Mouse (Mus musculus) thymus, postnatal 14 days (tissue): Measurements from ENCODE around the gene Gprc6a.

Experiments used
- DNase-seq: peaks from one replicate; pipeline ENCODE4 v3.0.0; 2021

Gene Gprc6a

DNA sequence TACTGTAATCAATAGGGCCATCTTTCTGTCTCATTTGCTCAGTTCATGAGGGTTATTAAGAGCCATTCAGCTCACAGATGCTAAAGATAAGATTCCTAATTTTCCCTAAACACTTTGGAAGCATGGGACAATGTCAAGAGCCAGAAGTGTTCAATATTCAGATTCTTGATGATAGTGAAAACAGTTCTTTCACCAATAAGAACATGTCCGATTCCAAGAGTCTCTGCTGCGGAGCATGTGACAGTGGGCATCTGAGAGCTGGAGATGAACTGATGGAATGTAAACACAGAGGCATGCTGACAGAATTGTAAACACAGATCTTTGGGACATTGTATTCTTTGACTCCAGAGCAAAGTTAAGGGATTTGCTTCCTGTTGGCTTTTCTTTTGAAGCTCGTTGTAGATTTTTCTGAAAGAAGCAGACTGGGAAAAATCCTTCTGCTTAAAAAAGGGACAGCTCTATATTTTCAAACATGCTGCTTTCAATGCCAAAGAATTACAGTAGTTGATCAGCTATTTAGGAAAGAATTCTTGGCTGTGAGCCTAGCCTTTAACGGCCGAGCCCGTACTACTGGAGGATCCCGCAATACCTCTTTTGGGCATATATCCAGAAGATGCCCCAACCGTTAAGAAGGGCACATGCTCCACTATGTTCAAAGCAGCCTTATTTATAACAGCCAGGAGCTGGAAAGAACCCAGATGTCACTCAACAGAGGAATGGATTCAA is at the start of gene Gprc6a:
TSS of gene Gprc6a (minus strand) at position 51 of the 726 bp plus-strand sequence.
- DNase-seq, result no peak

DNA sequence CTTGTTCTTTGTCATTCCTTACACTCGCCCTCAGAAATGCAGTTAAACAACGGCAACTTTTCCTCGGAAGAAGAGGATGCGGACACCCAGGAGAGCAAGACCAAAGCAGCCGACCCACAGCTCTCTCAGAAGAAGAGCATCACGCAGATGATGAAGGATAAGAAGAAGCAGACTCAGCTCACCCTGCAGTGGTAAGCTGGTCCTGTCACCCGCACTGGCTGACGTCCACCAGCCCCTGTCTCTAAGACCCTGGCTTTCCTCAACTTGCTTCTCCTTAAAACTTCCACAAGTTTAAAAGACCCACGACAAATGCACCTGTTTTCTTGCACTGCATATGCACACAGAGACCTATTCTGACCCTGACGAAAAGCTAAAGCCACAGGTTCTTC is 47.0 kb upstream of the Gprc6a start:
- DNase-seq, result no peak

DNA sequence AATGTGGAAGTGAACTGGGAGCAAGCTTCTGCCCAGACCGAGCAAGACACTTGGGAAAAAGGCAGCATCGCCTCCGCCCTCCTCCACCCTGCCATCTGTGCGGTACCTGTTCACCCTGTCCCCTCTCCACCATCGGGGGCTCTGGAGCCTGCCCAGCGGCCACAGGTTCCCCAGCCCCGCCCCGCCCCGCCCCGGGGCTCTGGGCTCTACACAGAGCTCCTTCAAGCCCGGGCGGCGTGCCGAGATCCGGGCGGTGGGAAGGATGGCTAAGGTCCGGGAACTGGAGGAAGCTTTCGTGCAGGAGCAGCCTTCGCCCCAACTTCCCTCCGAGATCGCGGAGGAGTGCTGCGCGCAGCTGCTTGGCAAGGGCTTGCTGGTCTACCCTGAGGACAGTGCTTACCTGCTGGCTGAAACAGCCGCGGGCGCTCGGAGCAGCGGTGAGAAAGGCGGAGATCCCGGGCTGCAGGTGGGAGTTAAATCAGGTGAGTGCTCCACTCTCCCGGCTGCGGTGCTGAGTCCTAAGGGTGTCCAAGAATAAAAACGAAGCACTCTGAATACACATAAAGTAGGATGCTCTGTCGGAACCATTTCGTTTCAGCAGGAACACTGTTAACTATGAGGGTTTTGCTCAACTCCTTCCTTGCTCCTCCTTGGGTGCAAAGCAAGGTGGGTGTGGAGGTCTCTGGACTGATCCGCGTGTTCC is 46.4 kb upstream of the Gprc6a start, which contains the start of gene Rfx6:
TSS of gene Rfx6 (plus strand) at position 209 of the 703 bp plus-strand sequence.
- DNase-seq, result no peak

DNA sequence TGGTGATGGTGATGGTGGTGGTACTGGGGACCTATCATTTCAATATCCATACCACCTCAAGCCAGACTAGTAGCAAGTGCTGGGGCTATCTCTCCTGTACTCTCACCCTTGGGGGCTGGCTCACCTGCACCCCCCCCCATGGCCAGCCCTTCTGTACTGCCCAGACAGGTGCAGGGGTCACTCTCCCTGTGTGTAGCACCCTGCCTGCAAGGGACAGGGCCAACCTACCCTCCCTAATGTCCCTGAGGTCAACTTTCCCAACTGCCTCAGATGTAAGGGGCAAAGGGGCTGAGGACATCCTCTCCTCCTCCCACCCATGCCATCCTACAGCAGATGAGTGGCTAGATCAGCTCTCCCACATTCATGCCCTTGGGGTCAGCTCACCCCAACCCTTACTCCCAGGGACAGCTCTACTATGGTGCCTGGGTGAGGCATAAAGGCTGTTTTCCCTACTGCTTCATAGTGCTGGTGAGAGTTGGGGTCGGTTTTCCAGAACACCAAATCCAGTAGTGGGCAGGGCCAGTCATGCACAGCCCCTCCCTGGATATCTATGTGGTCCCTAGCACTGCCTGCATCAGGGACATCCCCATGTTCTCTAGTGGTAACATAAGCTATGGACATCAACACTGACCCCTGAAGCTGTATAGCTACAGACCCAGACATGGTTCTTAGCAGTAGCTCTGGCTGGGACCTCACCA is 41.0 kb upstream of the Gprc6a start:
- no peak for DNase-seq

DNA sequence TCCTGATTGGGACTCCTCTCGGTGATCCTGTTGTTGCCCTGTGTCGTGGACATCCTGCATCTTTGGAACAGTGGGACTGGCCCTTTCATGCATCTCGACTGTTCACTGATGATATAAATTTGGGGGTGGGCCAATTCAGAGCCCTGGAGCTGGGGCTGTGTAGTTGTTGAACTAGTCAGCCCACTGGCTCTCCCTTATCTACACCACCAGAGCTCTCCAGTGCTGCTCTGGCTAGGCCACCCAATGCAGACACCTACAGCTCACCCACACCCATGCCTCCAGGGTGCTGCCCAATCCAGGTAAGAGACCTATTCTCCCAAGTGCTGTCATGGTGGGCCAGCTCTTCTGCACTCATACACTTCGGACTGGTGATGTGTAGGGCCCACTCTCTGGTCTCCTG is 40.3 kb upstream of the Gprc6a start:
- no peak for DNase-seq

DNA sequence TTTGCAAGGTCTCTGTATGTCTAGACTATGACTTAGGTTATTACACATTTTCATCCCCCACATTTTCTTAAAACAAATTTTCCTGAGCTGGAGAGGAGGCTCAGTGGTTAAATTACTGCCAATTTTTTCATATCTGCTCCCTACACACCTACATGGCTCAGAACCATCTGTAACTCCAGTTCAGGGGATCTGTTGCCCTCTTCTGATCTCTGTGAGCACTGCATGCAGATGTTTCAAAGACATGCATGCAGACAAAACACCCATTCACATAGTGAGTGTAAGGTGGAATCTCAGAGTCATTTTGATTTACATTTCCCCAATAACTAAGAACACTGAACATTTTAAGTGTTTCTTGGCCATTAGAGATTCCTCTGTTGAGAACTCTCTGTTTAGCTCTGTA is 38.1 kb upstream of the Gprc6a start:
- DNase-seq, result no peak

DNA sequence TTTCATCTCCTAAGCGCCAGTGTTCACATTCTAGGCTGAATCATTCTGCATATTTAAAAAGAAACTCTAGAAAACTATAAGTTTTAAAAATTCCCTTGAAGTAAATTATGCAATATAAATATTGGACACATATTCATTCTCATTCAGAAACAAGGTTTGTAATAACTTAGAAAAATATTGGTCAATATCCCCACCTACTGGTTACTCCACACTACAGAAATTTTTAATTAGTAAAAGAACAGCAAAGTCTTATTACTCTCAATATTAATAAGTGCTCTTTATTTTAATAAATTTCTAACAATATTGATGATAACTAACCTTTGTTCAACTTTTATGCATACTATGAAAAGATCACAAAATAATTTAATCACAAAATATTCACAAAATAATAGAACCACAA is 26.1 kb upstream of the Gprc6a start:
- DNase-seq, result no peak

DNA sequence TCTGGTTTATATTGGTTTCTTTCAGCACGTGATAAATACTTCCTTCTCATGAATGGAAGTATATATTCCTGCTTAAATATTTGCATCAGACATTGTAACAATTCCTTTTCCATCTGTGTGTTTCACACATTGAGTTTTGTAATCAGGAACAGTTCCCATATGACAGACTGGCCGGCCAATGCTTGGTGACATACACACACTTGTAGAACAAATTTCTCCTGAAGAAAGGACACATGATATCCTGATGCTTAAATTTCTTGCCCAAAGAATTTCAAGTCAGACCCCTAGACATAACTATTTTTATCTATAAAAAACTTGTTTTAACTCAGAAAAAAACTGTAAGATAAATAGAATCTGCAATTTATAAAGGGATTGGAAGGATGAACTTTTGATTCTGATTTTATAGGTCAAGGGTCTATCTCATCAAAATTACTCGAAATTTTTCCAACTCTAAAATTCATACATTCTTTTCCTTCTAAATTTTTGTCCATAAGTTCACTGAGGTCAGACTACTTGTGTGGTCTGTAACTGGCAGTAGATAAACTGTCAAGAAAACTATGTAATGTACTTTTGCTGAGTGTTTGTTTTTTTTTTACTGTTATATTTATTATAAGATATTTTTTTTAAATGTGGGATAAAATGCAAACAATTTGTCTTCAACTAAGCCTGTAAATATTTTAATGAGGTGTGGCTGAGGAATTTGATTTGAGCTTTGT is 18.4 kb upstream of the Gprc6a start:
- no peak for DNase-seq

DNA sequence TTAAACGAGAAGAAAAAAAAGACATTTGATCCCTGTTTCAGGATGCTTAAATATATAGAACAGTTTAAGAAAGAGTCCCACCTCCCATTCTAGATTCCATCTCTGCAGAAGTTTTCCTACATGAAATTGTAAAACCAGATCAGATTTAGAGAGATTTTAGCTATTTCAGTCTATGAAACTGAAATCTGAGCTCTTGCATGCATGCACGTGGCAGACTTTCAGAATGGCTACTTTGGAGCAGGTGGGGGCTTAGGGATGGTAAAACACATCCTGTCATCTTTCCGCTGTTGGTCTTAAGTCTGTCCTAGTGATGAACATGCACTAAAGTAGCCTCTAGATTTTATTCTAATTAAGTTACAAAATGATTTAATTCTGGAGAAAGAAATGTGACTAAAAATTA is 10.1 kb downstream of the Gprc6a start:
- DNase-seq, result no peak

DNA sequence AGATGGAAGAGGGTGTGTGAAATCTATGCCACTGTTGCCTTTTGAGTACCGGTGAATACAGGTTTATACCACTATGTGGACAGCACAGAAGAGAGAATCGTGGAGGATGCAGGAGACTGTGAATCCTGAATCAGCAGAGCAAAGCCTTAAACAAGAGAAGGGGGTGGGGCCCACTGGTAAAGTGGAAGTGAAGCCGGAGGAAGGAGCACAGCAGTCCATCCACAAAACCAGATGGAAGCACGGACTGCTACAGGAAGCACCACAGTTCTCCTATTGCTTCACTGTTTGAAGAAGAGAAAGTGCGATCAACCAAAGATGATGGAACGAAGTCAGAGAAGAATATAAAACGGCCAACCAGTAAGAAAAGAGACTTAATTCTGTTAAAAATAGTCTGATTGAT is 11.1 kb downstream of the Gprc6a start:
- DNase-seq, result no peak

DNA sequence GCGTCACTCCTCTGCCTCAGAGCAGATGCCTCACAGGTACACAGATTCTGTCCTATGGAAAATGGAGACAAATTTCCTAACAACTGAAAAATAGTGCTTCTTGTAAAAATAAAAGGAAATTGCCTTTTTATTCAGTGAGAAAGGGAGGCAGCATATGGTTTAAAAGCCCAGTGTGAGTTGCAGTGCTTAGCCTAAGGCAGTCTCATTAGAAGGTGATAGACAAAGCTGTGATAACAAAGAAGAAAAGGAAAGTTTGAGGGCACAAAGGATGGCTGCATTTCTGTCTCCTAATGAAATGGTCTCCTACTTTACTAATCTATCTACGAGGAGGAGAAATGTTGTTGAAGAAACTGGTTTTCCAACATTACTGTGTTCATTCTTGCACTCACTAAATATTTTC is 12.7 kb downstream of the Gprc6a start:
- no peak for DNase-seq

DNA sequence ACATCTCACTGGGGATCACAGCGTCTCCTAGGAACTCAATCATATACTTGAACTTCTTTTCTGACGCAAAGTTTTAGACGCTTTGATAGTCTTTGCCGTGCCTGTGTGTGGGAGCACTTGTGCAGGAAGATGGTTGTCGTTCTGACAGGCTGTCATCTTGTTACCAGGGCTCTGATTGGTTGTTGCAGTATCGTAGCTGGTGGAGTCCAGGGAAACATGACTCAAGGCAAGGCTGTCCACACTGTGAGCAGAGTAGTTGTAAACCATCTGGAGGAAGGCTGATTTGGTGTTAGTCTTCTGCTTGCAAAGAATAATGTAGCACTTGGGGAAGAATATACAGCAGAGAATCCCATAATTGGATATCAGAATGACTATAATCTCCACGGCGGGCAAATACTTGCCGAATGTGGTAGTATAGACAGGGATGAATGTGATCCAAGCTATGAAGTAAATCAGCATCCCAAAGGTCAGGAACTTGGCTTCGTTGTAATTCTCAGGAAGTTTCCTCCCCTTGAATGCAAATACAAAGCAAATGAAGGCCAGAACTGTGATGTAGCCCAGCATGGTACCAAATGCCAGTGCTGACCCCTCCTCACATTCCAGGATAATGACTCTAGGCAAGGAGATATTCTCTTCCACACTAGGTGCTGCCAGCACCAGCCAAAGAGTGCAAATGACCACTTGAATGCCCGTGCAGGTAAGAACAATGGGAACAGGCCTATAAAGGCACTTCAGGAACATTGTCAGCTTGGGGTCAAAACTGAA is 16.3 kb downstream of the Gprc6a start:
- no peak for DNase-seq

DNA sequence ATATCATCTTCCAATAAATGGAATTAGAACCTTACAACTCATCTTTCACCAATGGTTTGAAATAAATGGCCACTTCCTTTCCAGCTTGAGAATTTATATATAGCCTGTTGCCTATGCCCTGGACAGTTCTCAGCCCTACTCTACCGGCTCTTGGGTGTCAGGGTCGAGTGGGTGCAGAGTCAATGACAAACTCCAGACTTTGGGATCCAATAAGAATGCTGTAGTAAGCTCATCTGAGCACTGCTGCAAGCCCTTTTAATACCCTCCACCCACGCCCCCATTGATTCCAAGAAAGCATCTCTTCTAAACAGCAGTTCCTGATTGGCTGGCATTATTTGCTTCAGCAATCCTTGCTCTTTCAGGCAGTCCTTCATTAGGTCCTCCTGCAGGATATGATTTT is 17.8 kb downstream of the Gprc6a start:
- no peak for DNase-seq

DNA sequence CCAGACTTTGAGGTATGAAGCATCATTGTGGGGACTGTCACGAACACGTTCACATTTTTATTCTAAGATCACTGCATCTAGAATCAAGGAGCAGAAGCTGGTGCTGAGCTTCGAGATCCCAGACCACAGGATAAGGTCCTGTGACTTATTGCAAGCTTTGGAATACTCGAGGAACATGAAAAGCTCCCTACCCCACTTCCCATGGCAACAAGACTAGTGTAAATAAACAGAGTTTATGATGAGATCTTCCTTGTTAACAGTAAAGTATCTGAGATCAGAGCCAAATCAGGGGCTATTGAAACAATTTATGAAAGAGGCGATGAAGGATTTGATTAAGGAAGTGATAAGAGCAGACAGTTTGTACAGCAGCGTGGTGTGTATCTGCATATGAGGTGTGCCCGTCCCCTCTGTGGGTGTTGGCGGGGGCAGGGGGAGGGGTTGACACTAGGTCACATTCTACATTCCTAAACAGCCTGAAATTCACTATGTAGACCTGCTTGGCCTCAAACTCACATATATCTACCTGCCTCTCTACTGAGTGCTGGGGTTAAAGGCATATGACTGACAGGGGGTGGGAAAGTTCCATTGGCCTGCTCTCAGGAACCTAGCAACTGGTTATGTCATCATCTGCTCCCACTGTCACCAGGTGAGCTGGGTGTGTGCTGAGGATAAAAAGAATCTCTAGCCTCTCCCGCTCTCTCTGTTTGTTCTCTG is 19.1 kb downstream of the Gprc6a start:
- no peak for DNase-seq

DNA sequence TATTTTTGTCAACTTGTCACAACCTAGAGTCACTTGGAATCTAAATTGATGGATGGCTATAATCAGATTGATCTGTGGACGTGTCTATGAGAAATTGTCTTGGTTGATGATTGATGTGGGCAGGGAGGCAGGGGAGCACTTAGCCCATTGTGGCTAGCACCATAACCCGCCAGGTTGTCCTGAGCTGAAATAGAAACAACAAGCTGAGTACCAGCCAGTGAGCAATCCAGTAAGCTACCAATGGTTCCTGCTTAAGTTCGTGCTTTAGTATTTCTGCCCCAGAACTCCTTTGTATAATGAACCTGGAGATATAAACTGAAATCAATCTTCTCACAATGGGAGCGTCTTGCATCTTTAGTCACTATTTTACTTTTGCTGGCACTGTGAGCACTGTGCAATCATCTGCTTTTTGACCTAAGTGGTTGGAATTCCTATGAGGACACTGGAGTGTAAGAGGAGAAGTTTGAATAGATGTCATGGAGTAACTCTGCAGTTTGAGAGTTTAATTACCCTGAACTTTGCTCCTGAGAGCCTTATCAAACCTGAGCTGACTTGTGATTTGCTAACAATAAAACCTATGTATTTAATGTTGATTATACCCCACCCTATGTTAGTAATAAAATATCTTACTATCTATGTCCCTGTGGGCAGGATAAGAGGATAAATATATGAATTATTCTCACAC is 21.4 kb downstream of the Gprc6a start:
- DNase-seq, result no peak

DNA sequence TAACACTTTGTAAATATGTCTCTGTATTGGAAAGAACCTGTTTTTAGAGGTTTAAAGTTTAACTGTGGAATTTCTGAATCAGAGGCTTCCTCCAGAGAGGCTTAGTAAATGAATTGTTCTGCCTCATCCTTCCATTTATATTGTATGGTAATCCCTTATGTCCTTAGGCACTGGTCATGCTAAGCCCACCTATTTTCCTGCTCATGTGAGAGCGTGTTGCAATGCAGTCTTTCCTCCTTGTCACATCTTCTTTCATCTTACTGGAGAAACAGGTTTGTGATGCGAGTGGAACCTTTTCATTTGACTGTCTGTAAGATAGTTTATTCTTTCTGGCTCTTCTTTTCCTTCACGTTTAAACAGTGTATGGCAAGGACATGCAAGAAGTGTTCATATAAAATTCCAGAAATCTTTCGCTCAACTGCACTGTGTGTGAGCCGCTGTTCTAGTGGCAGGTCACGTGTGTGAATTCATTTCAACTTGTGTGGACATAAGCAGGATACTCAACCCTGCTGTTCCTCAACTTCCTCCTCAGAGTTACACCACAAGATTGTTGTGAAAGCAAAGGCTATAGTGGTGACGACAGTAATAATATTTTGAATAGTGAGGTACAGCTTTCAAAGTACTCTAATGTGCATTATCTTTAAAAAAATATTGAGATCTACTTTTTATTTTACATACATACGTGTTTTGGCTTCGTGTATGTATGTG is 34.2 kb downstream of the Gprc6a start:
- DNase-seq, result no peak

DNA sequence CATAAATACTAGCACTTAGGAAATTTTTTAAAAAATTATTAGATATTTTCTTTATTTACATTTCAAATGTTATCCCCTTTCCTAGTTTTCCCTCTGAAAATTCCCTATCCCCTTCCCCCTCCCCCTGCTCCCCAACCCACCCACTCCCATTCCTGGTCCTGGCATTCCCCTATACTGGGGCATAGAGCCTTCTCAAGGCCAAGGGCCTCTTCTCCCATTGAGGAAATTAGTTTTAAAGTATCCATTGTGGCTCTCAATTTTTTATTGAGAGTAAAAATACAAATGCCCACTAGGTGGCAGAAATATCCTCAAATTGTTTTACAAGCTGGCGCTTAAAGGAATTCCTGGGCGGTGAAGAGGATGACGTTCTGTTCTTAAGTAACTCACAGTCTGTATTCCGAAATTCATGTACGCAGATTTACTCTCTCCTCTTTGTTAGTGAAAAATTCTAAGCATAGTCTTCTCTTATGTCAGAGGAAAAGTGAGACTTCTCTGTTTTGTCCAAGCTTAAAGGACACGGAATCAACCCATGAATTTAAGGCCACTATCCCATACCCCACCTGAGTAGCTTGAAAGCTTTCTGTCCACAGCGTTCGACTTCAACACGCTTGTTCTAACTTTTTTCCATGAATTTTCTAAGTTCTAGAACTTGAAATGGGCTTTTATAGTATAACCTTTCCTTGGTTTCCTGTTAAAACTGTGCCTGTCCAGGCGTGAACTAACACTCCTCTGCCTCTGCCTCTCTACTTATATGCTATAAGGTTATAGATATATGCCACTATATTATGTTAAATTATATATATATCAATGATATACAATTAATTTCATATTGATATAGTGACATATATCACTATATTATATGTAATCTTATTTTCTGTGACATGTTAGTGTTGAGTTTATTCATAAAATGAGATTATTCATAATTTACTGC is 36.0 kb downstream of the Gprc6a start:
- DNase-seq, result no peak

DNA sequence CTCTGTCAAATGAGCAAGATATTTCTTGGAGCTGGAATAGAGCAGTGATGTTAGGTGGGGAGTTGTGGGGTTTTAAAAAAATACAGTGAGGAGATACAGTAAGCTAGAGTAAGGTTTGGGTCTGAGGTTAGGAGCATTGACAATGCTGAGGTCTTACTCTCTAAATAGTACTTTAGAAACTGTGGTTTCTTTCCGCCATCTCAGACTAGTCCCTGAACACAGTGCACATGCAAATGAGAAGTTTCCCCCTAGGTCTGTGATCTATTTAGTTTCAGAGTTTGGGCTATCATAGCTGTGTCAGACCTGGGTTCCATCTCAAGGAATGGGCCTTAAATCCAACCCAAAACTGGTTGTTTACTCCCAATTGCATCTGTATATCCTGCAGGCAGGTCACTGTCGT is 39.7 kb downstream of the Gprc6a start:
- no peak for DNase-seq

DNA sequence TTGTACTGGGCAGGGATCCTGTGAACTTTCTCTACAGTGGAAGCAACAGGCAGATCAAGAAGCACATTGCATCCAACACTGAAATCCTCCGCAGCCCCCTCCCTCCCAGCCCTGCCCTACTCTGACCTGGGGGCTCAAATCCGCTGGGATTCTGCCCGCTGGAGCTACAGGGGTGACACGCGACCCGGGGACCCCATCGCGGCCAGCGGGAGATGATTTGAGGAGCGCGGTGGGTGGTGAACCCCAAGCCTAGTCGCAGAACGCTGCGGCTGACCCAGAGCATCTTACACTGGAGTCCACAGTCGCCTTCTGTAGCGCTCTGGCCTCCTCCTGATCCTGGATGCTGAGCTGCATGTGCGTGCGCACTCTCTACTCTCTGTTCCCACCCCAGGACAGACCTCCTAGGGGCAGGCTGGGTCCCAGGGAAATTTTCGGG is 41.1 kb downstream of the Gprc6a start, which contains the start of gene Fam162b:
TSS of gene Fam162b (minus strand) at position 379 of the 436 bp plus-strand sequence.
- no peak for DNase-seq
